Mouse (Mus musculus): ENCODE results near the gene Hecw1. TPM values are rescaled to one million over a fixed set of nuclear protein-coding genes. Genes with fewer than 3 reads are reported as not detected.
"Not testable (repeated sequence)": the region's sequence is repeated elsewhere in the genome, so short reads cannot be mapped to it uniquely, and the experiment has no call there.

The Hecw1 gene
- total RNA-seq, 2 experiments from 2014 or later = 0.31 TPM; not detected in 1

- no peak for DNase-seq
- intact Hi-C loops (cut with DNase I) = no loop called here
Observed at GRCm38 (mm10) chr13:14413405-14413804, 109.6 kb downstream of the Hecw1 start.

- intact Hi-C loops (cut with DNase I) = no loop called here
- DNase-seq = no peak
Observed at GRCm38 (mm10) chr13:14374470-14374869, 148.6 kb downstream of the Hecw1 start.

GRCm38 (mm10) chr13:14365546-14365945 lies 157.5 kb downstream of the Hecw1 start:
- DNase-seq = no peak
- intact Hi-C loops (cut with DNase I) = no loop called here

GRCm38 (mm10) chr13:14327252-14327651 lies 195.8 kb downstream of the Hecw1 start:
- intact Hi-C loops (cut with DNase I) = no loop called here
- no peak for DNase-seq

- DNase-seq = no peak
- intact Hi-C loops (cut with DNase I) = no loop called here
Observed at GRCm38 (mm10) chr13:14306617-14307016, 216.4 kb downstream of the Hecw1 start.

GRCm38 (mm10) chr13:14304103-14304502 lies 218.9 kb downstream of the Hecw1 start:
- DNase-seq = no peak
- intact Hi-C loops (cut with DNase I) = no loop called here

GRCm38 (mm10) chr13:14302921-14303320 lies 220.1 kb downstream of the Hecw1 start:
- DNase-seq = no peak
- intact Hi-C loops (cut with DNase I) = no loop called here

- DNase-seq = no peak
- intact Hi-C loops (cut with DNase I) = no loop called here
Observed at GRCm38 (mm10) chr13:14290016-14290415, 233.0 kb downstream of the Hecw1 start.

GRCm38 (mm10) chr13:14271476-14271875 lies 251.6 kb downstream of the Hecw1 start:
- DNase-seq = no peak
- intact Hi-C loops (cut with DNase I) = no loop called here

- intact Hi-C loops (cut with DNase I); DNase-seq: not testable (repeated sequence)
Observed at GRCm38 (mm10) chr13:14260939-14261338, 262.1 kb downstream of the Hecw1 start.

- intact Hi-C loops (cut with DNase I) = no loop called here
- no peak for DNase-seq
Observed at GRCm38 (mm10) chr13:14245946-14246345, 277.1 kb downstream of the Hecw1 start.

- no peak for DNase-seq
- intact Hi-C loops (cut with DNase I) = loop anchor here (5.0 to 10.0 kb wide), 2 partner anchors 175 to 287 kb away; no protein-coding TSS in a partner anchor
Observed at GRCm38 (mm10) chr13:14179669-14180068, 343.4 kb downstream of the Hecw1 start.

- no peak for DNase-seq
Observed at GRCm38 (mm10) chr13:14177989-14178388, 345.0 kb downstream of the Hecw1 start.

More at GRCm38 (mm10) chr13:14177989-14178388, 345.0 kb downstream of the Hecw1 start:
- intact Hi-C loops (cut with DNase I) = loop anchor here (10.0 kb wide), 1 partner anchor 173 kb away; no protein-coding TSS in a partner anchor

Other genes with a start within 250 kb of the Hecw1 start
- gene Mrpl32, start 89.9 kb upstream of the Hecw1 start, total RNA-seq (2021) = 10 to 100 TPM; 38.8 to 46.7 TPM
- gene Psma2, start 90.0 kb upstream of the Hecw1 start, total RNA-seq (2021) = 10 to 100 TPM; 44.4 to 51.5 TPM
- gene AW209491, start 106.9 kb upstream of the Hecw1 start, total RNA-seq (2021) = 10 to 100 TPM; 10.3 to 13.1 TPM